Mouse (Mus musculus) lung, embryonic 15.5 days (tissue): ENCODE results near the gene Nup133. TPM values are rescaled to one million over a fixed set of nuclear protein-coding genes. Genes with fewer than 3 reads are reported as not detected.

Experiments
- polyA plus RNA-seq: library from polyadenylated mRNA; unstranded; fragments of >200 nt; fragmentation: Nextera tagmentation; extraction: Ambion mirVana; gene quantifications from 2 replicates; pipeline ENCODE4 v1.2.1, GENCODE M21; 2015

The Nup133 gene
- polyA plus RNA-seq, 1 experiment from 2014 or later = 42.5 TPM

Other genes starting within 250 kb of the Nup133 start
- 33.2 and 33.8 TPM in 2 replicates for gene Rab4a, start 143.3 kb downstream of the Nup133 start, polyA plus RNA-seq
- 4.9 and 5.6 TPM in 2 replicates for gene Ccsap, start 89.1 kb downstream of the Nup133 start, polyA plus RNA-seq
- gene Acta1, start 54.5 kb downstream of the Nup133 start, polyA plus RNA-seq = 9.0 and 31.1 TPM in 2 replicates
- gene Abcb10, start 33.9 kb upstream of the Nup133 start, polyA plus RNA-seq = 16.3 TPM in 2 replicates
- gene Taf5l, start 72.1 kb upstream of the Nup133 start, polyA plus RNA-seq = 37.0 and 38.4 TPM in 2 replicates
- 3.5 and 4.3 TPM in 2 replicates for gene Urb2, start 72.2 kb upstream of the Nup133 start, polyA plus RNA-seq